Mouse (Mus musculus) right cerebral cortex, adult 2 months (tissue): ENCODE measurements around the gene Zc3h12a.
A peak's percentile ranks its signal among the peaks of the same experiment; 100 is the strongest.

ENCODE experiments used
- DNase-seq, 2 experiments: peaks; one replicate each; pipeline ENCODE4 v3.0.0; 2021 to 2022; ENCODE audit warnings: low spot score in 2 of 2

Zc3h12a gene

DNA sequence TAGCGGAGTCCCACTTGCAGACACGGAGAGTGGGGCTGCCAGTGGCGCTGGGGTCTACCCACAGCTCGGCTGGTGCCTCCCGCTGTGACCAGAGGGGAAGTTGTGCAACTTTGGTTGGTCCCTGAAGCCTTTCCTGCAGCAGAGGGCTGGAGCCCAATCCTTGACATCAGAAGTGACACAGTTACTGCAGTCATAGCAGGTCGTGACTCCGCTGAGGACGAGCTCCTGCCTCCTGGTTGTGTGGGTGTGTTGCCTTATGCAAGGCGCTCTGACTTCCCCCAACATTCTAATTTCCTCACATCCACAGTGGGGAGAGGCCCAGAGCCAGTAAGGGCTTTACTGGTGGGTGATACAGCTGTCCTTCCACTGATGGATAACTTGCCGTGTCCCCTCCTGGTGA is 17.6 kb upstream of the Zc3h12a start:
- DNase-seq = no peak

- peak in 1 of 2 experiments; percentile 27 for DNase-seq
Measured at GRCm38 (mm10) chr4:125144627-125145026, 17.0 kb upstream of the Zc3h12a start.

DNA sequence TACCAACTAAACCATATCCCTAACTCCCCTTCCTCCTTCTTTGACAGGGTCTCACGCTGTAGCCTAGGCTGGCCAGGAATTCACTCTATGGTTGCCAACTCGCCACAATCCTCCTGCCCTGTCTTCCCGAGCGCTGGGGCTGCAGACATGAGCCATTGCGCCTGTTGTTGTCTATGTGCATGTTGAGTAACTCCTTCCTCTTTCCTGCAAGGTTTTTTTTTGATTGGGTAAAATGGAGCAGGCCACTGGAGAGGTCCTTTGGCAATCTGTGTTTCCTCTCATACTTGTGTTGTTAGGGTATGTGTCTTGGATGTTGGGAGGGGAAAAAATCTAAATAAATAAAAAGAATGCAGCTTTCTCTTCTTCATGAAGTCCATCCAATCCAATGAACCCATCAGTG is 16.6 kb upstream of the Zc3h12a start:
- no peak for DNase-seq

- no peak for DNase-seq
Measured at GRCm38 (mm10) chr4:125138321-125138720, 10.7 kb upstream of the Zc3h12a start.

- DNase-seq = no peak
Measured at GRCm38 (mm10) chr4:125136303-125136888, 8.8 kb upstream of the Zc3h12a start.

GRCm38 (mm10) chr4:125135076-125135855 is 7.6 kb upstream of the Zc3h12a start:
- no peak for DNase-seq

DNA sequence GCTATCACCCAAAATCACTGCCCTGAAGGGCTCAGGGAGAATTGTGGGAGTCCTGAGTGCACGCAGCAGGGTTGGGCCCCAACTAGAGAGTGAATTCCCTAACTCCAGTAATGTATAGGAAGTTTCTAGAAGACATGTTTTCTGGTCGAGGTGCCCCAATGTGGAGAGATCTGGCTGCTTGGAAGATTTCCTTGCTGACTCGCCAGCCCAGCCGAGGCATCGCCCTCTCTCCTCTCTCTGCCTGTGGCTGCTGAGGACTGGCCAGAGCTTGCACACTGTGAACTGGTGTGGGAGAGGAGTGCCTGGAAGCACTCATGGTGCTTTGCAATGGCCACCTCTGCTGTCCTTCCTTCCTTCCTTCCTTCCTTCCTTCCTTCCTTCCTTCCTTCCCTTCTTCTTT is 7.0 kb upstream of the Zc3h12a start:
- no peak for DNase-seq

- no peak for DNase-seq
Measured at GRCm38 (mm10) chr4:125134192-125134591, 6.6 kb upstream of the Zc3h12a start.

DNA sequence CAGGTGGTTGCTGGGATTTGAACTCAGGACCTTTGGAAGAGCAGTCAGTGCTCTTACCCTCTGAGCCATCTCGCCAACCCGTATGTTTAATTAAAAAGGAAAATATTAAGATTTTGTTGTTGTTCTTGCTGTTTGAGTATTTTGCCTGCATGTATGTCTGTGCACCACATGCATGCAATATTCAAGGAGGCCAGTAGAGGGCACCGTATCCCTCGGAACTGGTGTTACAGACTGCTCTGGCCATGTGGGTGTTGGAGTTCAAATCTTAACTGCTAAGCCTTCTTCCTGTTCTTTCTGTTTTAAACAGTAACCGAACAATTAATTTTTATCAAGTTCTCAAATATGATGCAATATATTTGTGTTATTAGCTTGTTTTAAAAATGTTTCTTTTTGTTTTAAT is 4.8 kb upstream of the Zc3h12a start:
- peak; percentile 55 to 70 for DNase-seq

GRCm38 (mm10) chr4:125131493-125131892 is 3.9 kb upstream of the Zc3h12a start:
- DNase-seq = no peak

DNA sequence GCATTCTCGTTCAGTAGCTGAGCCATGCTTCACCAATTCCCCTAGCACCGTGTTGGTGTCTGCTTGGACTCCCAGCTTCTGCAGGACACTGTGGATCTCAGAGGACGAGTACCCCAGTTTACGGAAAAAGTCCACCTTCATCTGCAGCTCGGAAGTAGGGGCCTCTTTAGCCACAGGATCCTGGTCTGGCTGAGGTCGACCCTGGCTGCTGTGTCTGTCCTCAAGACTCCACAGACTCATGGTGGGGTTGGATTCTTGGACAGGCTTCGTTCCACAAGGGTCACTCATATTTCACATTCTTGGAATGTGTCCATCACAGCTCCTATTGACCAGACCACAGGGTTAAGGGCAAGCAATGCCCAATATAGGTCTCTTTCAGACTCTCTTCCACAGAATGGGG is 879 bp downstream of the Zc3h12a start:
- no peak for DNase-seq

- DNase-seq = no peak
Measured at GRCm38 (mm10) chr4:125126186-125126585, 1.5 kb downstream of the Zc3h12a start.

DNA sequence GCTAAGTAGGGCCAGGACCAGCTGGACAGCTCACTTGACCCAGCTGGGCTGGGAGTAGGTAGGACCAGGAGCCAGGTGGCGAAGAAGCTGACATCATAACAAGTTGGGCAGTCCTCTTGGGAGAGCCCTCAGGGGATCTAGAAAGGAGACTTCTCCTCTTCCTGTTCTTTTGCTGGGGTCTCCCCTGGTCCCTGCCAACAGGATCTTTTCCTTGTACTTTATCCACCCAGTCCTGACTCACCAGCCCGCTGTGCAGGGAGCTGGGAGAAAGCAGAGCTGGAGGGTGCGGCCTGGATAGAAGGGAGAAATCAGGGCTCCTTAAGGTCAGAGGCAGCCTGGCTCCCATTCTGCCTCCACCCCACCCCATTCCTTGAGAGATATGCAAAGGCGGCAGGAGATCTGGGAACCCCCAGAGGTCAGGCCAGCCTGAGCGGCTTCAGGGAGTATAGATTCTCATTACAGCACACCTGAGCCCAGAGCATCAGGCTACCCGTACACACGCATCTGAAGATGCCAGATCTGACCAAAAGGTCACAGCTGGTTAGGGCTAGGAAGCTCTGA is 2.2 kb downstream of the Zc3h12a start:
- DNase-seq = no peak

DNA sequence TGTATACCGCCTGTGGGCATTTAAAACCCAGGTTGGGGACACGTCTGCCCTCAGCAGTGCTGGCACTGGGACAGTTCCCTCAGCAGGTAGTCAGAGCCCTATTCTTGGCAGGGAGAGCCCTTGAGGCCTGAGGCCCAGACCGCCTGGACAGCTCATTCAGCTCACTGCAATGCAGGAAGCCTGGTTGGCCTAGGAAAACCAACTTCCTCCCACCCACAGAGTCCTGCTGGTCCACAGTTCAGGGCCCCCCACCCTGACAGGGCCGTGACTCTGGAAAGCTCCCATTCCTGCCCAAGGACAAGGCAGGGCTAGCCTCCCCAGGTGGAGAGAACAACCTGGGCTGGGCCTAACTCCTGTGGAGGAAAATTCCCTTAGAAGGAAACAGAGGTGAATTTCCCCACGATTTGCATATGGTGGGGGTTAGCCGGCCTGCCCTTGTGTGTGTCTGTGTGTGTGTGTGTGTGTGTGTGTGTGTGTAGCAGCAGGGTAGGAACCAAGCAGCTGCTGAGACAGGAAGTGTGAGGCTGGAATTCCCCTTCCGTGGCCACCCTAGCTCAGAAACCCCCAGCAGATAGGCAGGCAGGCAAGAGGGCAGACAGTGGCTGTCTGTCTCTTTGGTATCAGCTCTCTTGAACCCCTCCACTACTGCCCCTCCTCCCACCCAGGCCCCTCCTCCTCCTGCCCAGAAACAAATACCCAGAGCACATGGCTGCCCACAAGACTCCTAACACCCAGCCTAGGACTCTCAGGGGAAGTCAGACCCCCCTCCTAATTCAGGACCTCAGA is 3.0 kb downstream of the Zc3h12a start:
- no peak for DNase-seq

GRCm38 (mm10) chr4:125123279-125123671 is 4.4 kb downstream of the Zc3h12a start:
- DNase-seq = no peak

DNA sequence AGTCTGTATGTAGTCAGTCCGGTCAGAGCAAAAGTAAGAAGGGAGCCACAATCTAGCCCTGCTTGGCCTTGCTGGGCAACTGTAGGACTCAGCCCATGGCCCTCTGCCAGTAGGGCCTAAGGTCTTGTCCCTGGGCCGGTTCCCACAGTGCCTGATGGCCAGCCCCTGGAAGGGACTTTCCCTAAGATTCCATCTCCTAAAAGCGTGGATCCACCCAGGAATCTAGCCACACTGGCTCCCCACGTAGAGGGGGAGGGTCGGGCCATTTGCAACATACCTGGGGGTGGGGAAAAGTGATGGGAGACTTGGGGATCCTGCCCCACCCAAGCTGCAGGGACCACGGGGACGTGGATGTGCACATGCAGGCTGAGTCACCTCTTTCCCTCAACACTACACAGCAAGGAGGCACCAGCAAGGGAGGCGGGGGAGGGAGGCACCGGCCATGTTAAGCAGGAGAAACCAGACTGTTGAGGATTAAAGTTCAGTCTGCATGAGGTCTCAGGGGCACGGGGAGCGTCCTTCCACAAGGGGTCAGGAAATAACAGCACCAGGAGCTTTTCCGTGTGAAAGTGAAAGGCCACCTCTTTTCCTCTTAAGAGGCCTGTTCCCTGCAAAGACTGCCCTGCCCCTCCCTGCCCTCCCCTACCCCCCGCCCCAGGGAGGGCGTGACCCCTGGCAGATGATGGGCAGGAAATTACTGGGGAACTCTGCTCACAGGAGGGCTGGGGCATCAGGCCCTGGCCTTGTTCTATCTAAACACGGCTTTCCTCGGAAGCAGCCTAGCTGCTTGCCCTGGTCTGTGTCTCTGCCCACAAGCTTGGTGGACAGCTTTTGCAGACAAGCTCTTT is 5.0 kb downstream of the Zc3h12a start:
- DNase-seq = no peak

GRCm38 (mm10) chr4:125119721-125120120 is 7.9 kb downstream of the Zc3h12a start:
- DNase-seq = no peak

DNA sequence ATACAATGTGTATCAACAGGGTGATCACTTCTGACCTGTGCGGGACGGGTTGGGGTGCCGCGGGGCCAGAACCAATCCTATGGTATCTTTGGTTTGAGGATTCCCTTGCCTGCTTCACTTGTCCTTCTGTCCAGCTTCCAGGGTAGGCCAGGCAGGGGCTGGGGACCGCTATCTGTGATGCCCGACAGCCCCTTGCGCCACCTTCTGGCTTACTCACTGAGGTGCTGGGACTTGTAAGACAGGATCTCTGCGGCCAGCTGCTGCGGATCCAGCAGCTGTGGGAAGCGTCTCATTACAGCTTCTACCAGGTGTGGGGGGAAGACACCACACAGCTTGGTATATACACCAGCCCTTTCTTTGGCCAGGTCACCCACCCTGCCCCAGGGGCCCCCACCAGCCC is 8.6 kb downstream of the Zc3h12a start:
- DNase-seq = no peak

DNA sequence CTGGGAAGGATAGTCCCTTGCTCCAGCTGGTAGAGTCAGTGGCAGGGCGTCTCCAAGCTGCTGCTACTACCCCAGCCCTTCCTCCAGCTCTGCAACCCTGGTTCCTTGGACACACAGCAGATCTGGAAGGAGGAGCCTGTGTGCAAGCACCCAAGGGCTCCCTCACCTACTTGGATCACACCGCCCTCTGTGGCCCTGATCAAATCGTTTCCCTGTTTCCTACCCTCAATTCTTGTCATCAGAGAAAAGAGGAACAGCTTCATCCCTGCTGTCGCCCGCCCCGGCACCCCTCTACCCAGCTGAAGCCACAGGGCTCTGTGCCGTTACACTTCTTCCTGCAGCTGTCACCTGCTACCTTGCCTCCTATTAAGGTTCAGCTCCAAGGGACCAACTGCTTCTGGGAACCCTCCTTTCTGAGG is 9.7 kb downstream of the Zc3h12a start:
- no peak for DNase-seq

DNA sequence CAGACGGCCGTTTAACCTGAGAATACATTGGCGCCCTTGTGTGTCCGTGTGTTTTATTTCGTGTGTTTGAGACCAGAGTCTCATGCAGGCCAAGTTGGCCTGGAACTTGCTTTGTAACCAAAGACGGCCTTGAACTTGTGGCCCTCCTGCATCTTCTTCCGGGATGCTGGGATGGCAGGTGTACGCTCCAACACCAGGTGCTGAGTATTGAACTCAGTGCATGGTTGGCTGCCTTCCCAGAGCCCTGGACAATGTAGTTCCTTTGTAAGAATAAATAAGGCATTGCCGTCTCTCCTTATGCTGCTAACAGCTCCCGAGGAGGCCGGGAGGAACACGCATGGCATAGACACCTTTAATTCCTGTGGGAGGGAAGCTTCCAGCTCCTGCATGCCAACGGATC is 10.7 kb downstream of the Zc3h12a start:
- no peak for DNase-seq

GRCm38 (mm10) chr4:125116090-125116861 is 11.4 kb downstream of the Zc3h12a start:
- peak; percentile 54 to 73 for DNase-seq
